Mouse (Mus musculus) effector memory CD4-positive, alpha-beta T cell, adult 5 months (primary cell): ENCODE data around the gene 1700016H13Rik. TPM values are rescaled to one million over a fixed set of nuclear protein-coding genes. Genes with fewer than 3 reads are reported as not detected.

Experiments used
- polyA plus RNA-seq: library from polyadenylated mRNA; unstranded; fragments of 100-300 nt; shearing (Covaris generic); gene quantifications from one replicate; pipeline ENCODE4 v1.2.1, GENCODE M21; 2017

Gene 1700016H13Rik
- polyA plus RNA-seq, result not detected

DNA sequence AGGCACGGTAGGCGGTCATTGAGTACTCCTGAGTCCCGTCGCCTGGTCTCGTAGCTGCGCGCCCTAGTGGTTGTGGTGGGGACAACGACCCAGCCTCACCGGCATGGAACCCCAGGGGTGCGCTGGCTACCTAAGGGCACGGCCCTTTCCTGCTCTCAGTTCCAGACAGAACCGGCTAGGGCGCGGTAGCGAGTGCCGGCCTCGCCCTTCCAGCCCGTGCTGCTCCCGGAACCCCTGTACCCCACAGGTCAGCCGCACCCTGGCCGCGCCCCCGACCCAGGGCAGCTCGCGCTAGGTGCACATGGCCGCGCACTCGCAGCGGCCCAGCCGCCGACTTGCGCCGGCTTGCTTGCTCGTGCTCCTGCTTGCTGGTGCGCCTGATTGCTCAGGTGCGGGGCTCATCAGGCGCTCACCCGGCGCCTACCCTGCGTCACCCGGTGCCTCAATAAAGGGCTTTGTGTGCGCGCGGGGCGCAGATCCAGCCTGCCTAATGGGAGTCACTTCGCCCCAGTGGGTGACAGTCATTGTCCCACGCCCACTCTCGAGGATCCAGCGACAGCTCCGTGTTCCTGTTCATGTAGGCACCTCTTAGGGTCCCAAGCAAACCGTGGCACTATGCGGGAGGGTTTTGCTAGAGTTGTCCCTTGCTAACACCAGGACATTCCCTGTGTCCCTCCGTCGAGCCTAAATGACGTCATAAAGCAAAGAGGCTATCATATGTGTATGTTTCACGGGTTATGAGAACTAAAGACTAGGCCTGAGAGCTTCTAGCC, at the start of gene 1700016H13Rik:
TSS of gene 1700016H13Rik (minus strand) at position 665 of the 773 bp plus-strand sequence.

DNA sequence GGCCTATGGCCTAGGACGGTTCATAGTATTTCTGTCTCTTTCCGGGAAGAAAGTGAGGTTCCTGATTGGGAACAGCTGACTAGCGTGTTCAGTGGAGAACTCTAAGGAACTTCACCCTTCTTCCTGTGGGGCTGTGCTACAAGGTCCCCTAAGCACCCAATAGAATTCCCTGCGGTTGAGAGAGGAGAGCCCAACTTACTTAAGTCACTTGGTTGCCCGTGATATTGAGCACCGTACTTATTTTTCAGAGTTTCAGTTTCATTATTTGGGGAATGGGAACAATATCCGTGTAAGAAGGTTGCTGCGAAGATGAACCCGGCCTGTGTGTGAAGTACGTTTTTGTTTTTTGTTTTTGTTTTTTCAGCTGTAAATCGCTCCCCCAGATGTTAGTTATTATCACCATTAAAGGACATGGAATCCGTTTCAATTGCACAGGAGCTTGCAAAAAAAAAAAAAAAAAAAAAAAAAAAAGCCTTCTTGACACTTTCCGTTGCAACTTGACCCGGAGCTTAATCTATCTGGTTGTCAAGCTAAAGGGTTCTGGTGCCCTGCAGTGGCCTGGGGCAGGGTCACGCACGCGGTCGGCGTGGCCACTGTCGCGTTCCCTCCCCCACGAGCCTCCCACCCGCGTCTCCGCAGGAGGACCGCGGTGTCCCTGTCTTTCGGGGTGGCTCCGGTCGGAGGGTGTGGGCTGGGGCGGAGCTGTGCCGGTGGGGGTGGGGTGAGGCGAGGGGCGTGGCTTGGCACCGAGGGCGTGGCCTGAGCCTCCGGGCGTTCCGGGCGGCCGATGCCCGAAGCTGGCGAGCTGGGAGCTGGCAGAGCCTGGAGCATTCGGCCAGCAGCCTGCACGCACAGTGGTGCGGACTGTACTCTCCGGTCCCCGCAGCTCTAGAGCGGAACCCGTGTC, 36.1 kb upstream of the 1700016H13Rik start, which contains the start of gene Aff1:
TSS of gene Aff1 (plus strand) at position 751 of the 907 bp plus-strand sequence.

GRCm38 (mm10) chr5:103629111-103629764, 26.6 kb downstream of the 1700016H13Rik start, which contains the start of gene Slc10a6:
TSS of gene Slc10a6 (minus strand) at chr5:103629403.

Other genes with a start within 250 kb of the 1700016H13Rik start
- gene Ptpn13, start 230.8 kb downstream of the 1700016H13Rik start, polyA plus RNA-seq, result 34.6 TPM
- gene Slc10a6, start 26.6 kb downstream of the 1700016H13Rik start, polyA plus RNA-seq, result not detected
- 173 TPM for gene Aff1, start 36.4 kb upstream of the 1700016H13Rik start, polyA plus RNA-seq